Mouse (Mus musculus) frontal cortex, postnatal 10 days (tissue): ENCODE results near the gene Rnf19b.
A peak's percentile ranks its signal among the peaks of the same experiment; 100 is the strongest.

ENCODE experiments used
- DNase-seq, 2 experiments: peaks; one replicate each; pipeline ENCODE4 v3.0.0; 2022; ENCODE audit warnings: low spot score in 2 of 2, mixed read lengths in 1 of 2

Gene Rnf19b

GRCm38 (mm10) chr4:129034706-129035660 is 23.1 kb upstream of the Rnf19b start:
- no peak for DNase-seq

DNA sequence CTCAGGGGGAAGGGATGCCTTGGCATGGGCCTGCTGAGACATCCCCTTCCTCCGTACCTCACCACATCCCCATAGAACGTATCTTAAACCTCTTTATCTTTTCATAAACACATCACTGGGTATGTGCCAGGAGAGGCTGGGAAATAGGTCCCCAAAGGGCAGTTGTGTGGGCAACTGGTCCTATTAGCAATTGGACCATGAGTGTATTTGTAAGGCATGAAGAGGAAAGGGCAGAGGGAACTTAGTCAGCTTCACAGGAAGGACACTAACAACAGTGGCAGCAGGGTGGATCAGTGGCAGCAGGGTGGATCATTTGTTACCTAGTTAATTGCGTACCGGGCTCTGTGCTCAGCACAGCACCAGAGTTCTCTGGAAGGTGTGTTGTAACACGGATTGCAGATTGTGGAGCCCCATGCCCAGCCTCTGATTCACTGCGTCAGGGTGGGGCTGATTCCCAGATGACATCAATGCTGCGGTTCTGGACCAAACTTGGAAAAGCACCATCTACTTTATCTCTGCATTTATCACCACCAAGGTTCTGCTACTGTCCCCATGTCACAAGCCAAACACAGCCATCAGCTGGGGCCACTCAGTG is 22.1 kb upstream of the Rnf19b start:
- no peak for DNase-seq

GRCm38 (mm10) chr4:129047721-129048421 is 10.2 kb upstream of the Rnf19b start:
- DNase-seq = no peak

GRCm38 (mm10) chr4:129048501-129049305 is 9.4 kb upstream of the Rnf19b start:
- DNase-seq = peak; percentile 91 to 92

DNA sequence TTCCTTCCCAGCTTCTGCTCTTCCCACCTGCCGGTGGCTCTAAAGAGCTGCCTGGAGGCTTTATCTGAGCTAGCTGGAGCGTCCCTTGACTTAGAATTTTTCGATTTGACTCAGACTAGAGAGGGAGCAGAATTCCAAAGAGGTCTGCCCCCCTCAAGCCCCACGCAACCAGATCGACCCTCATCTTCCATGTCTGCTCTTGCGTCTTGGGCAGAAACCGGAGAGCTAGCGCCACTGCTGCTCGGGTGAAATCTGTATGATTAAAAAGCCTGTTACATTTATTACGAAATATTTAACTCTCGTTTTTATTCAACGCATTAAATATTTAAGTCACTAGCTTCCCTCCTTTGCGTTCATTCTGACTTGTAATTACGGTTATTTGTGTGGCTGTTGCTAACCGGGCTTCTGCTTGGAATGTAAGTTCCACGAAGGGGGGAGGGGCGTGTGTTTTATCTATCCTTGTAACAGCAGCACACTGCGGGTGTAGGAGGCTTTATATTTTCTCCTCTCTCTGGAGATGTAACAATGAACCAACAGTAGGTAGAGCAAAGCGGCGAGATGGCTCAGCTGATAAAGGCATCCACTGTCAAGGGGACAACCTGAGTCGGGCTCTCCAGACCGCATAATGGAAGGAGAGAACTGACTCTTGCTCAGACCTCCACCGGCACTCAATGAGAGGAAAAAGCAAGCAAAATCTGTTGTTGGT is 8.6 kb upstream of the Rnf19b start:
- peak in 1 of 2 experiments; percentile 45 for DNase-seq

GRCm38 (mm10) chr4:129050365-129050764 is 7.7 kb upstream of the Rnf19b start:
- DNase-seq = no peak

- no peak for DNase-seq
These were observed 7.1 kb upstream of the Rnf19b start for GRCm38 (mm10) chr4:129050901-129051417.

DNA sequence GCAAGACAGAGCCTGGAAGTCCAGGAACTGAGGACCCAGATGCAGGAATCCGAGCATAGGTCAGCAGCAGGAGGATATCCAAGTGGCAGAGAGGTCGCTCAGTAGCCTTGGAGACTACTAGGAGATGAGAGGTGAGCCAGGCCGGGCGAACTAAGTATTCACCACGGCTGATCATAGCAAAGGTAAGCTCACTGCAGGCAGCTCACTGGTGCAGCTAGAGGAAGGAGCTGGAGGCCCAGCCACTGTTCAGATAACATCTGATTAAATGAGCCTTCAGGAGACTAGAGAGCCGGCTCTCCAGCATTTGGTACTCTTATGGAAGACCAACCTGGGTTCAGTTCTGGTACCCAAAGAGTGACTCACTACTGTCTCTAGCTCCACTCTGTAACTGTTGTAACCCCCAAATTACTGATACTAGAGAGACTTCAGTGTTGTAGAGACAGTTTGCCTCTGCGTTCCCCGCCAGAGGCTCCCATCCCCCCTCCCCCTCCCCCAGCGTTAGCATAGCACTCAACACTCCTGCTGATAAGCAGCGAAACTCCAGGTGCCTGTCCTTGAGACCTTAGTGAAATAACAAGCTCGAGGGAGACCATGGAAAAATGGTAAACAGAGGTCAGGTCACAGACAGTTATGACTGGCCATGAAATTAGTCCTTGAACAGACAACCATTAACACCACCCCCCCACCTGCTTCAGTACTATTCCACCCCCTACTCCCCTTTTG is 6.4 kb upstream of the Rnf19b start:
- DNase-seq = no peak

GRCm38 (mm10) chr4:129054757-129055156 is 3.3 kb upstream of the Rnf19b start:
- DNase-seq = no peak

DNA sequence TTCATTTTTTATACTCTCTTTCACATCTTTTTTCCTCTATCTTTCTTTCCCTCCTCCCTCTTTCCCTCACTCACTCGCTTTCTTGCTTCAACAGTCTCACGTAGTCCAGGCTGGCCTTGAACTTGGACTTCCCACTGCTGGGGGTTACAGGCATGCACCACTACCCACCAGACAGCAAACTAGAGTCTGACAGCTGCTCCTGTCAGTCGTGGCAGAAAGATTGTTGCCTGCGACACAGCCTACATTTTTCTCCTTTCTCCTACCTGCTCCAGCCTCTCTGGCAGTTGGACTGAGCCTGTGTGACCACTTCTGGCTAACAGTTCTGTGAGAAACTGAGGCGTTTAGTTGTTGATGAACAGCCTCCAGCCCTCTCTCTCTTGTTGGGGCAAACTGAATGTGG is 2.5 kb upstream of the Rnf19b start:
- DNase-seq = no peak

DNA sequence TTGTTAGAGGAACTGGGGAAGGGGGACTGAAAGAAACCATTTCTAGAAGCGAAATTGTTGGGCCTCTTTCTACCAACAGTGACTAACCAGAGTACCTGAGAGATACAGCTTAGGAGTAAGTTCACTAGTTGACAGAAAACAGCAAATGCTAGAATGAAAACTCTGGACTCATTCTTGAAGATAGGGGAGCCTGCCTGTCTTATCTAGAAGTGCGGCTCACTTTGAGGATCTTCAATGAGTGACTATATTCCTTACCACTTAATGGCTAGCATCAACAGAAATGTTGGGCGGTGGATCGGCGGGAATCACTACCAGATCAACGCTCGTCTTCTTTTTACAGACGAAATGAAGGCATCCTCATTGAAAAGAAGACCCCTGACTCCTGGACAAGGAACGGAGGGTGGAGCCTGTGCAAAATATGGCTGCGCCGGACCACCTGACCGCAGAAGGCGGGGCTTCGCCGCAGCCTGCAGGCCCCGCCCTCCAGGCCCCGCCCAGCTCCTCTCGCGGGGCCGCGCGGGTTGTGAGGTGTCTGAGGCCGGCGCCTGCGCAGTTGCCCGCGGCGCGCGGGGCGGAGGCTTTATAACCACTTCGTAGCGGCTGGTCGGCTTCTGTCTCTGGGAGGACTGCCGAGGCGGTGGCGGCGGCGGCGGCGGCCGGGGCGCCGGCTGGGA is 401 bp upstream of the Rnf19b start:
- DNase-seq = peak; percentile 97

GRCm38 (mm10) chr4:129059125-129059551 is 1.1 kb downstream of the Rnf19b start:
- no peak for DNase-seq

- DNase-seq = no peak
These were observed 1.9 kb downstream of the Rnf19b start for GRCm38 (mm10) chr4:129059922-129060321.

- DNase-seq = no peak
These were observed 3.4 kb downstream of the Rnf19b start for GRCm38 (mm10) chr4:129061486-129061885.

GRCm38 (mm10) chr4:129062281-129063075 is 4.4 kb downstream of the Rnf19b start:
- DNase-seq = no peak

DNA sequence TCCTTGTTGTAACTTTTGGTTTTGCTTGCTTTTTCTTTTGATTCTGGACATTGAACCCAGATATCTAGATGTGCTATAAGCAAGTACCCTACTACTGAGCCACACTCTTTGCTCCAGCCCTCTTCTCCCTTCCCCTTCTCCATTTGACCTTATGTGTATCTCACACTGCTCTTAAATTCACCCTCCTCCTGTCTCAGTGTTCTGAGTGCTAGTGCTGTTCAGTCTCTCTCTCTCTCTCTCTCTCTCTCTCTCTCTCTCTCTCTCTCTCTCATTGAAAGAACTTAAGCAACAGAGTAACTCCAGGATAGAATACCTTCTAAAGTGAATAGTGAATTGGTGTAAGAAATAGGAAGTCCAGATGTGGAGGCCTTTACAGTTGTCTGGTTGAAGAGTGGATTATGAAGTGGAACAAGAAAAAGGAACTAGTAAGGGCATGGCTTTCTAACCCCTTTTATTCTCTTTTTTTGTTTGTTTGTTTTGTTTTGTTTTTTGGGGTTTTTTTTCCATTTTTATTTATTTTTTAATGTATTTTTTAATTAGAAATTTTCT is 7.7 kb downstream of the Rnf19b start:
- no peak for DNase-seq

- DNase-seq = no peak
These were observed 9.8 kb downstream of the Rnf19b start for GRCm38 (mm10) chr4:129067638-129068415.
